Mouse (Mus musculus): ENCODE data around the gene Atp6v0e. TPM values are rescaled to one million over a fixed set of nuclear protein-coding genes. Genes with fewer than 3 reads are reported as not detected.
A peak's percentile ranks its signal among the peaks of the same experiment; 100 is the strongest.

Atp6v0e gene
- polyA plus RNA-seq, 1 experiment: 16.1 TPM

- Histone ChIP-seq H3K4me1 (peaks cover 53% of the 10 kb centered on the region), H3K4me3 (replicated peaks) (peak overlapping the region; percentile 93), H3K36me3 (replicated peaks; ENCODE audit: low read length) (peaks cover 30% of the 10 kb centered on the region), H3K9me3 (peaks cover 4% of the 10 kb centered on the region; the same call in 1 of the 2 replicates), H3K27me3 (replicated peaks) (peaks cover 13% of the 10 kb centered on the region)
- TF ChIP-seq FLI1 (IDR thresholded peaks at IDR 0.05; ENCODE audit: low read length) (no peak), GATA1 (IDR thresholded peaks at IDR 0.05; ENCODE audit: borderline replicate concordance, low read length) (no peak)
These were observed 13.8 kb downstream of the Atp6v0e start for GRCm38 (mm10) chr17:26676616-26677376.

- Histone ChIP-seq H3K4me3 (replicated peaks) (peak overlapping the region; percentile 93), H3K27me3 (replicated peaks) (peaks cover 7% of the 10 kb centered on the region)
These were observed 14.9 kb downstream of the Atp6v0e start for GRCm38 (mm10) chr17:26677711-26678637.

GRCm38 (mm10) chr17:26681276-26681675 lies 18.2 kb downstream of the Atp6v0e start:
- TF ChIP-seq FLI1 (IDR thresholded peaks at IDR 0.05; ENCODE audit: low read length): no peak
- TF ChIP-seq GATA1 (IDR thresholded peaks at IDR 0.05; ENCODE audit: borderline replicate concordance, low read length): no peak
- H3K4me1 ChIP-seq: peaks cover 62% of the 10 kb centered on the region
- peaks cover 70% of the 10 kb centered on the region for H3K36me3 ChIP-seq (replicated peaks; ENCODE audit: low read length)
- no peak overlapping the region for H3K4me3 ChIP-seq (replicated peaks)
- no peaks in the 10 kb centered on the region; the same call in 1 of the 2 replicates for H3K9me3 ChIP-seq
- H3K27me3 ChIP-seq (replicated peaks): no peaks in the 10 kb centered on the region

More at GRCm38 (mm10) chr17:26677711-26678637, 14.9 kb downstream of the Atp6v0e start:
- Histone ChIP-seq H3K4me1 (peaks cover 52% of the 10 kb centered on the region), H3K36me3 (replicated peaks; ENCODE audit: low read length) (peaks cover 42% of the 10 kb centered on the region), H3K9me3 (peaks cover 4% of the 10 kb centered on the region; the same call in 1 of the 2 replicates)
- no peak for TF ChIP-seq GATA1 (IDR thresholded peaks at IDR 0.05; ENCODE audit: borderline replicate concordance, low read length)
- no peak for TF ChIP-seq FLI1 (IDR thresholded peaks at IDR 0.05; ENCODE audit: low read length)

GRCm38 (mm10) chr17:26686334-26687000 lies 23.4 kb downstream of the Atp6v0e start:
- no peak for TF ChIP-seq GATA1 (IDR thresholded peaks at IDR 0.05; ENCODE audit: borderline replicate concordance, low read length)
- no peak for TF ChIP-seq FLI1 (IDR thresholded peaks at IDR 0.05; ENCODE audit: low read length)
- Histone ChIP-seq H3K36me3 (replicated peaks; ENCODE audit: low read length) (peaks cover 81% of the 10 kb centered on the region), H3K27me3 (replicated peaks) (no peaks in the 10 kb centered on the region)

GRCm38 (mm10) chr17:26688795-26689735 lies 26.0 kb downstream of the Atp6v0e start:
- TF ChIP-seq GATA1 (IDR thresholded peaks at IDR 0.05; ENCODE audit: borderline replicate concordance, low read length): no peak
- TF ChIP-seq FLI1 (IDR thresholded peaks at IDR 0.05; ENCODE audit: low read length): no peak
- Histone ChIP-seq H3K36me3 (replicated peaks; ENCODE audit: low read length) (peaks cover 77% of the 10 kb centered on the region), H3K4me1 (peaks cover 89% of the 10 kb centered on the region), H3K27me3 (replicated peaks) (no peaks in the 10 kb centered on the region), H3K4me3 (replicated peaks) (peak overlapping the region; percentile 33), H3K9me3 (no peaks in the 10 kb centered on the region)

More at GRCm38 (mm10) chr17:26686334-26687000, 23.4 kb downstream of the Atp6v0e start:
- Histone ChIP-seq H3K9me3 (no peaks in the 10 kb centered on the region), H3K4me3 (replicated peaks) (no peak overlapping the region), H3K4me1 (peaks cover 77% of the 10 kb centered on the region)

GRCm38 (mm10) chr17:26689810-26690209 lies 26.8 kb downstream of the Atp6v0e start:
- Histone ChIP-seq H3K9me3 (no peaks in the 10 kb centered on the region), H3K4me3 (replicated peaks) (peak overlapping the region; percentile 67), H3K4me1 (peaks cover 85% of the 10 kb centered on the region), H3K36me3 (replicated peaks; ENCODE audit: low read length) (peaks cover 77% of the 10 kb centered on the region), H3K27me3 (replicated peaks) (no peaks in the 10 kb centered on the region)
- no peak for TF ChIP-seq GATA1 (IDR thresholded peaks at IDR 0.05; ENCODE audit: borderline replicate concordance, low read length)
- no peak for TF ChIP-seq FLI1 (IDR thresholded peaks at IDR 0.05; ENCODE audit: low read length)

DNA sequence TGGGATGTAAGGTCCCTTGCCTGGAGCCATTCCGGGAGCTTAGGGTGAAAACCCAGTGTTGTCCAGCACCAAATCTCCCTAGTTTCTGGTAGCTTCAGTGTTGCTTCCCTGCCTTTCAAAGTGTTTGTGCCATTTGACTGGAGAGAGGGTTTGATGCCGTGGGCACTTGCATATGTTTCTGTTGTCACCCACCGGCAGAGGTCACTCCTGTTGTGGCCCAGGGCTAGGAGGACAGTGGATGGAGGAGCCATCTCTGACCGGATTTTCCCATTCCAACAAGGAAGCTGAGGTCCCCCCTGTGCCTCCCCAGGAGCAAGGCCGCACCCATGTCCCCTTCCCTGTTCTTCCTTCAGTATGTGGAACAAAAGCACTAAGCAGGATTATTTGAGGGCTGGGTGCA lies 27.2 kb downstream of the Atp6v0e start:
- TF ChIP-seq FLI1 (IDR thresholded peaks at IDR 0.05; ENCODE audit: low read length): no peak
- TF ChIP-seq GATA1 (IDR thresholded peaks at IDR 0.05; ENCODE audit: borderline replicate concordance, low read length): no peak
- Histone ChIP-seq H3K9me3 (no peaks in the 10 kb centered on the region), H3K4me1 (peaks cover 82% of the 10 kb centered on the region), H3K4me3 (replicated peaks) (peak overlapping the region; percentile 46), H3K27me3 (replicated peaks) (no peaks in the 10 kb centered on the region), H3K36me3 (replicated peaks; ENCODE audit: low read length) (peaks cover 77% of the 10 kb centered on the region)

GRCm38 (mm10) chr17:26691110-26691509 lies 28.1 kb downstream of the Atp6v0e start:
- peaks cover 73% of the 10 kb centered on the region for H3K4me1 ChIP-seq
- TF ChIP-seq FLI1 (IDR thresholded peaks at IDR 0.05; ENCODE audit: low read length) (no peak), GATA1 (IDR thresholded peaks at IDR 0.05; ENCODE audit: borderline replicate concordance, low read length) (no peak)
- no peaks in the 10 kb centered on the region for H3K9me3 ChIP-seq
- peak overlapping the region; percentile 69 for H3K4me3 ChIP-seq (replicated peaks)
- no peaks in the 10 kb centered on the region for H3K27me3 ChIP-seq (replicated peaks)
- H3K36me3 ChIP-seq (replicated peaks; ENCODE audit: low read length): peaks cover 79% of the 10 kb centered on the region
